Mouse (Mus musculus) spleen, postnatal 36 days (tissue): ENCODE results near the gene Ankdd1b.

ENCODE experiments used
- DNase-seq, 2 experiments: peaks; one replicate each; pipeline ENCODE4 v3.0.0; 2022; ENCODE audit warnings: low spot score in 2 of 2, mixed read lengths in 1 of 2

Ankdd1b gene

GRCm38 (mm10) chr13:96470957-96471356 is at the start of gene Ankdd1b:
Gene Ankdd1b, minus strand, starts transcription at chr13:96471198.
- no peak for DNase-seq

GRCm38 (mm10) chr13:96517335-96517734 is 46.3 kb upstream of the Ankdd1b start:
- no peak for DNase-seq

DNA sequence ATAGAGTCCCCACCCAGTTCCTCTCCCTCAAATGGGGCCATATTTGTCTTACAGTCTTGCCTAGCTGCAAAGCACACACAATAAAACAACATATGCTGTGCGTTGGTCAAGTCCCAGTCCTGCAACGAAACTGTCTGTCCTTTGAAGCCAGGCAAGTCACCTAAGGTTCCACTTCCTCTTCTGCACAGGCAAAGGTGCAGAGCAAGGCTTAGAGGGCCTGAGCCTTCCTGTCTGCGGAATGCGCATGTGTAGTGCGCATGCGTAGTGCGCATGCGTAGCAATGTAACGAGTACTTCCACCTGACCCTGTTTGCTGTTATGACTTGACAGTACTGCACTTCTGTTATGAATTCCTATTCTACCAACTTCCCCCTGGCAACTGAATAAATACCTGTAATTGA is 45.3 kb upstream of the Ankdd1b start:
- DNase-seq: peak in 1 of 2 experiments; percentile 4

- no peak for DNase-seq
Measured at GRCm38 (mm10) chr13:96514154-96514942, 43.4 kb upstream of the Ankdd1b start.

DNA sequence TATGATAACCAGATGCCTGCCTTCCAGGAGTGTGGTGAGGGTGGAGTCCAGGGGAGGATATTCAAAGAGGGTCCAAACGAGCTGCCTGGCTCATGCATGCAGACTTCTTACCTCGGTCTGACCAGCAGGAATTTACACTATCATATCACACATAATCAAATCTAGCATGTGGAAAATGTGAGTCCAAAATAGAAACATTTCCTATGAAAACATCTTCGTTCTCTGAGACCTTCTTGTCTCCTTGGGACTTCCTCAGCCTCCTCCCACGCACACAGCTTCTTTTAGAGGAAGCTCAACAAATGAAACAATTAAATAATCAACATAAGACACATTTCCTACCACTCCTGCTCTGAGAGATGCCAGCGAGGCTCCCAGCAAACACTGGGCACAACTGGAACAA is 40.9 kb upstream of the Ankdd1b start:
- DNase-seq: no peak

- no peak for DNase-seq
Measured at GRCm38 (mm10) chr13:96511262-96511661, 40.3 kb upstream of the Ankdd1b start.

- peak; percentile 40 to 45 for DNase-seq
Measured at GRCm38 (mm10) chr13:96510635-96511034, 39.6 kb upstream of the Ankdd1b start.

- no peak for DNase-seq
Measured at GRCm38 (mm10) chr13:96507541-96507940, 36.5 kb upstream of the Ankdd1b start.

- no peak for DNase-seq
Measured at GRCm38 (mm10) chr13:96506313-96506712, 35.3 kb upstream of the Ankdd1b start.

DNA sequence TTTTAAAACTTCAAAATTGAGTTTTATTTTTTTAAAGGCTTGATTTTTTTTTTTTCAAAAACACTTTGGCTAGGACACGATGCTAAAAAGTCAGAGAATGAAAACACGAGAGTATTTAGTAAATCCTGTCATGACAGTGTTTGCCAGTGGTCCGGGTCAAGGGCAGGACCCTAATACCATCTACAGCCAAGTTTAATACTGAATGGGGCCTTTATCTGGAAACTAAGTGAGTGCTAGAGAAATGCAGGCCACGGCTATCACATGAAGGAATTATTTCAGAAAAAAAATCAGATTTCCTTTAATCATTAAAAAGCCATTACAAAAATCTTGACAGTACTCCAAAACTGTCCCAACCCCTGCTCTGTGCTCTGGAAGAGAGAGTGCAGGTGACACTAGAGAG is 34.7 kb upstream of the Ankdd1b start:
- no peak for DNase-seq

- no peak for DNase-seq
Measured at GRCm38 (mm10) chr13:96499891-96500290, 28.9 kb upstream of the Ankdd1b start.

- no peak for DNase-seq
Measured at GRCm38 (mm10) chr13:96496630-96497029, 25.6 kb upstream of the Ankdd1b start.

DNA sequence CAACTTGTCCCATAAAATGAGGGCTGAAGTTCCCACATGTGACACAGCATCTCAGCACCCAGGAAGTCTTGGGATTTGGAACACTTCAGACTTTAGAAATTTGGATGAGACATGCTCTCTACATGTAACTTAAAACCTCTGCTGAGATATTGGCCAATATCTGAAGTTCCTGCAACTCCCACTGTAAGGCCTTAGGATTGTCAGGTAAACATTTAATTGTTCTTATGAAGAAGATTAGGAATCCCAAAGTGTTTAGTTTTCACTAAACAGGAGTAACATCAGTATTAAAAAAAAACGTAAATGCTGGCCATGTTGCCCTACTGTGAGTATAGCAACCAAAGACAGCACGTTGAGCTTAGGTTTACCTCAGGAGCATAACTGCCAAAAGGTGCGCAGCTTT is 19.4 kb upstream of the Ankdd1b start, which contains the start of gene Gm17622:
Gene Gm17622 (plus strand): TSS at position 301 of the 400 bp plus-strand sequence.
- DNase-seq: no peak

- DNase-seq: no peak
Measured at GRCm38 (mm10) chr13:96487968-96488367, 17.0 kb upstream of the Ankdd1b start.

DNA sequence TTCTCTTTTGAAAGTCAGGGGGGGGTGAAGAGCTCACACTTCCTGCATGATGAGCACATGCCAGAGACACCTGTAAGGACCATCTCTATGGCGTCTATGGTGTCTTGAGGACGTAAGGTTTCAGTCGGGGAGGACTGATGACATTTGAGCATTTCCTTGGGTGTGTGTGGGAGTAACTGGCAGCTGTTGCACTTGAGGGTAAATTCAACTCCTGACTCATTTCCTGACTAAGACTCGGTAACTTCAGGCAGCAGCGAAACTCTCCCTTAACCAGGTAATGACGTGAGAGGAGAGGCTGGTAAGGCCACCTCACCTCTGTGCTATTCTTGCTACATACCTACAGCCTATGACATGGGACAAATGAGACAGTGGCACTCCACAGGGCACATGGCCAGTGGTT is 16.2 kb upstream of the Ankdd1b start:
- no peak for DNase-seq

GRCm38 (mm10) chr13:96478991-96479390 is 8.0 kb upstream of the Ankdd1b start:
- DNase-seq: no peak

GRCm38 (mm10) chr13:96477226-96477625 is 6.2 kb upstream of the Ankdd1b start:
- no peak for DNase-seq

- no peak for DNase-seq
Measured at GRCm38 (mm10) chr13:96470556-96470955, 442 bp downstream of the Ankdd1b start.

- DNase-seq: no peak
Measured at GRCm38 (mm10) chr13:96468678-96469077, 2.3 kb downstream of the Ankdd1b start.

- DNase-seq: no peak
Measured at GRCm38 (mm10) chr13:96465315-96465714, 5.7 kb downstream of the Ankdd1b start.

- DNase-seq: no peak
Measured at GRCm38 (mm10) chr13:96462644-96463043, 8.4 kb downstream of the Ankdd1b start.

DNA sequence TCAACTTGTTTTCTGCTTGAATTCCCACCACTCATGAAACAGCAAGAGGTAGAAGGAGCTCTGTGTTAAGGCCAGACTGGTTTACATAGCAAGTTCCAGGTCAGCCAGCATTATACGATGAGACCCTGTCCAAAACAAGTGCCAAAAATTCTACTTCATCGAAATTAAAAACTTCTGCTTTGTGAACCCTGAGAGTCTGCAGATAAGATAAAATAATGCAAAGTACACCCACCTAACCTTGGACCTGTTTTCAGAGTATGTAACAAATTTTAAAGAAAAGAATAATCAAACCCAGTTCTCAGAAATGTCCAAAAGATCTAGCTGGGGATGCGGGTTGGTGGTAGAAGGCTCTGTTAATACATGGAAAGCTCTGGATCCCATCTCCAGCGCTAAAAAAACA is 12.4 kb downstream of the Ankdd1b start:
- DNase-seq: no peak

DNA sequence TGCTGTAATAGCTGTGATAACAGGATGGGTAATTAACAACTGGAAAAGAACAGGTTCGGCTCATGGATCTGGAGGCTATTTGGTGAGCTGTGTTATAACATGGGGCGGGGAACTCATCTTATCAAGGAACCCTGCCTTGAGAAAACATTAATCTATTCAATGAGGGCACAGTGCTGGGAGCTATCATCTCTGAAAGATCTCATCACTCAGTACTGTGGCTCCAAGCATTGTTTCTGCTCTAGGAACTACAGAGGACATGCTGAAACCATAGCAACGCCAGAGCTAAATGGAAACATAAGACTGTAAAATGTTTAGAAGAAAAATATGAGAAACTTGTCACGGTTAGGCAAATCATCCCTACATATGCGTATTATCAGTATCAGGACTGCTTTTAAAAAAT is 13.0 kb downstream of the Ankdd1b start:
- no peak for DNase-seq

DNA sequence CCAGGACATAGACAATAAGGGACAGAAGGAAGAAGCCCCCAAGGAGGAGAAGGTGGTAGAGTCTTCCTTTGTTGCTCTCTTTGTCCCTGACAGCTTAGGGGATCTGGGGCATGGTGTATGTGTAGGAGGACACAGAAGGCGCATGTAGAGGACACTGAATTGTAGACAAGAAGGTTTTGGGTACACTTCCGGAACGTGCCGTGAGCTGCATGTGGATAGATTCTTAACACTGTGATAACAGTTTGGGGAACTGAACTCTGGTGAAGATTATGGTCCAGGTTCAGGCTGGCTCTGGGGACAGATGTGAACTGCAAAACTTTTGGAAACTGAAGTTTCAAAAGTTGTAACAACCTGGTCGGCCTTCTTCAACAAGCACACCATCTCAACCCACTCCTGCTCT is 13.4 kb downstream of the Ankdd1b start:
- no peak for DNase-seq
